Mouse (Mus musculus) kidney, adult 2 months (tissue): ENCODE data around the gene Lurap1.

Source experiments
- CTCF ChIP-seq: fragments of 200-500 bp; conservative IDR thresholded peaks from 2 replicates; pipeline ENCODE4 v1.5.1; 2011; ENCODE audit warnings: low read depth, mild to moderate bottlenecking, control low read depth, low read length, moderate library complexity, mixed read lengths; ENCODE audit not compliant: insufficient read depth, insufficient read length
- POLR2A ChIP-seq: fragments of 200-500 bp; IDR thresholded peaks from one replicate; pipeline ENCODE4 v1.6.1; 2011; ENCODE audit warnings: low read depth, low read length, control low read depth

DNA sequence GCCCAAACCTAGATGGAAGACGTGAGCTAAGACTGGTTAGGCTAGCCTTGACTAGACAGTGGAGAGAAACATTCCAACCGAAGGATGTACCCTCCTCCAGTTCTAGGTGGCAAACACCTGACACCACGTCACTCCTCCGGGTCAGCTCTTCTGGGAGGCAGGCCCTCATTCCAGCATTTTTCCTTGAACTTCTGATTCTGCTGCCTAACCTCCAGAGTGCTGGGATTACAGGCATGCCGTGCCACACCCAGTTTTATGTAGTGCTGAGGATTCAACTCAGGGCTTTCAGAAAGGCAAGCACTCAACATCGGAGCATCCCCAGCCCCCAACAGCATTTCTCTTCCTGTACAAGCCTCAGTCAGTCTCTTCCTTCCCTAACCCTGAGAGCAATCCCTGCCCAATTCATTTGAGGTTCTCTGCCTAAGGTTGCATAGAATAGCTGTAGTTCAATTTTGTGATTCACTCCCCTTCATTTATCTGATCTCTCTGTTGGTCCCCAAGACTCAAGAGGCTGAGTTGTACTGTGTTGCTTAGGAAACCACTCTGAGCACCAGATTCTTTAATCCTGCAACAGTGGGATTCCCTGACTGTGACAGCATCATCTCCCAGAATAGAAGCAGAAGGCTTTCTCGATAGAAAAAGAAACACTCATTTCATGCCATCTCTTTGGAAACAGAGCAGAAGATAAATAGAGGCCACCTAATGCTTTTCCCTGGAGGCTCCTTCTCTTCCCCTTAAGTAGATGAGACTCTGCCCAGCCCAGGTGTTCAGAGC is 10.2 kb downstream of the Lurap1 start:
- TF ChIP-seq CTCF (no peak), POLR2A (no peak)
